Mouse (Mus musculus): Measurements from ENCODE around the gene Ccni.

Gene Ccni

DNA sequence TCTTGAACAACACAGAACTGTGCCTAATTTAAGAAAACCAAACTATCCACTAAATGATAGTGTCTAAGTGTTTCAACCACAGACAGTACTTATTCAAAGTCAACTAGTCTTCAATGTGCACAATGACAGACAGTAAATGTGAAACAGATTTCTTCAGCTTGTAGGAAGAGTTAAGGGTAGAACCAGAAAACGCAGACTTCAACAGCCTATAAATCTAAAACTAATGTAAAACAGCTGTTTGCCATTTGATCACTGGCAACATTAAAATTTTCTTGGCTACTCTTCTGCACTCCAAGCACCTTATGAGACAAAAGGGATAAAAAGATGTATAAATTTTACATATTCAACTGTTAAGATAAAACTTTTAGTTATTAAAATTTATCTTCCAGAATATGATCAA is 5.1 kb downstream of the Ccni start:
- no peak for DNase-seq (ENCODE audit: low read depth, low spot score)

- DNase-seq (ENCODE audit: low read depth, low spot score) = no peak
Measured at GRCm38 (mm10) chr5:93198232-93198631, 8.1 kb downstream of the Ccni start.

- DNase-seq (ENCODE audit: low read depth, low spot score) = no peak
Measured at GRCm38 (mm10) chr5:93190428-93190827, 15.9 kb downstream of the Ccni start.

- peak; percentile 21 for DNase-seq (ENCODE audit: low read depth, low spot score)
Measured at GRCm38 (mm10) chr5:93189607-93190006, 16.7 kb downstream of the Ccni start.

DNA sequence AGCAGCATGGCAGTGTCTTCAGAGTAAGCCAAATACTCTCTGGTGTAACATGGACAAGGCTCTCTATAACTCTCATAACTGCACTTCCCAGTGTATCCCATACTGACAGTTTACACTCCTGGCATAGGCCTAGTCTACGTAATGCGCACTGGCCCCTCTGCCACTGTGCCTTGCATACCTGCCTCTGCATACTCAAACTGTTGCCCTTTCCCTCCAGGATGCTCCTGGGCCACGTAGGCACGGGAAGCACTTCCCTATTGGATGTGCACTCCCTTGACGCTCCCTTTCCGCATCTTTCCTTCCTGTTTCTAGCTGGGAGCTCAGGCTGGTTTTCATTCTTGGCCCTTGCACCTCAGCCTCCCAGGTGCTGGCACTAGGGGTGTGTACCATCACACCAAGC is 21.7 kb downstream of the Ccni start:
- no peak for DNase-seq (ENCODE audit: low read depth, low spot score)

DNA sequence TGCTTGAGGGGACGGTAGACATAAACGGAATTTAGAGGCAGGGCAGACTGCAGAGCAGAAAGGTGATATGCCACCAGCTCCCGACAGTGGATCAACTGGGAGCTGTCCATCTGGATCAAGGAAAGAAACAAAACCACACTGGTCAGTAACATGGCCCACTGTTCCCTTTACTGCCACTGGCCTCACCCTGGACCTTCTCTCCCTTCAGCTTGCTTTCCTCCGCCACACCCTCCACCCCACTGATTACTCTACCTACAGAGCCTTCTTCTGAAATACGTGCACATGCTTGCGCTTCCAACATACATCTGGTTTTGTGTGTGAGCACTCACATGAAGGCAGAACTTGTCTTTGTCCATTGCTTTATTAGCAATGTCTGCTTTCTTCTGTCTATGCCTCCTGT is 23.0 kb downstream of the Ccni start:
- no peak for DNase-seq (ENCODE audit: low read depth, low spot score)

DNA sequence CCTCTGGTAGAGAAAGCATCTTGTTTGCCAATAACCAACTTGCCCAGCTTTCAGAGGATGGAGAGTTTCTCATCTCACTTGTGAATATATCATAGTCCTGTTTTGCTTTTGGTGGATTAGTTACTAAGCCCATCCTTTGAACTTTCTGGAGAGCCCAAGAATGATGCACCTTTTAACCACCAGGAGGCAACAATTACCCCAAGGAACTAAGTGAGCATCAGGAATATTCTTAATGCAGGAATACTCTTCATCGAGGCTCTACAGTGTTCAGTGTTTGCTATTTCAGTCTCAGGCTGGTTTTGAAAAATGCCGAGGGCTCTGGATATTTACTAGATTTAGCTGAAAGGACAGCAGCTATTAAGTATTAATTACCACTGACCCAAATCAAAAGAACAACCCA is 26.0 kb downstream of the Ccni start:
- no peak for DNase-seq (ENCODE audit: low read depth, low spot score)

DNA sequence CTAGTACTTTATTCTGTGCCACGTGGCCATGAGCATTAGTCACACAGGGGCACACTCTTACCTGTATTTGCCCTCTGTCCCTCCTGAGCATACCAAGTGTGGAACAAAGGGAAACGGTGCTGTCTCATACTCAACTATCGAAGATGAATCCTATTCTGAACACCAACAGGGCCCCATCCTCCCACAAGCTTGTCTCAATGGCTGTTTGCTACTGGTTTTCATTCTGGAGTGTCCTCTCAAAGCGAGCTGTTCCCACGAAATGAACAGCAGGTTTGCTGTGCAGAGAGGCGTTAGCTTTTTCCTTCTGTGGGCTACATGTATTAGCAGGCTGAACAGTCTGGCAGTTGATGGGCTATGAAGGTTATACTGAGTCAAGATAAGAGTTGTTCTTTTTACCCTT is 27.7 kb downstream of the Ccni start:
- no peak for DNase-seq (ENCODE audit: low read depth, low spot score)

DNA sequence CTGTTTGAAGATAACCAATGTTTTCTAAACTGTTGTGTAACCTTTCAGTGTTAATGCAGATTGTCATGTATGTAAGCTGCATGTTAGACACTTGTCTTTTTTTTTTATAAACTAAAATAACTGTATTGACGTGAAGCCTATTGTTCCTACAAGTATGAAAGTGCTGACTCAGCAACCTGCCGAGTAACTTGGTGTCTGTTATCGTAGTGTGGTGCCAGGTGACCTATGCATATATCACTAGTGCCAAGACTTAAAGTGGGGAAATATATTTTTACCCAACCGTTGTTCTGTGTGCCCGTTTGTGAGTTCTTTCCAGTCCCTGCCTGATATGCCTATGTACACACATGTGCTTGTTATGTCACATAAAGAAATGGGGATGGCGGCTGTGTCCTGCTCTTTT is 31.6 kb downstream of the Ccni start:
- DNase-seq (ENCODE audit: low read depth, low spot score) = no peak

DNA sequence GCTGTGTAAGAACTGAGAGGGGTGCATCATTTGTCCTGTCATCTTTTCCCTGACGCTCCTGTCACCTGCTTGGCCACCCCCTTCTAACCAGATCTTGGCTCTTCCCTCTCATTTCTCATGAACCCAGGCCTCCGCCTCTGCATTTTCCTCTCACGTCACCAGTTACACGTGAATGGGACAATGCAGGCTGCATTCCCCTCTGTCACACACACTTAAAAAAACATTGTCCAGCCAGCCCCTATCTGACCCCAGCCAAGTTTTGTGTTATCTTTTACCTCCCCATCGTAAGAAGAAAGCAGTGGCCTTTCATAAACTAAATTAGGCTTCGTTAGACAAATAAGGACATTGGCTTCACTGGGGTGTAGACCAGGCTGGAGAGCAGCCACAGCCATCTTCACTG is 33.8 kb downstream of the Ccni start:
- no peak for DNase-seq (ENCODE audit: low read depth, low spot score)

DNA sequence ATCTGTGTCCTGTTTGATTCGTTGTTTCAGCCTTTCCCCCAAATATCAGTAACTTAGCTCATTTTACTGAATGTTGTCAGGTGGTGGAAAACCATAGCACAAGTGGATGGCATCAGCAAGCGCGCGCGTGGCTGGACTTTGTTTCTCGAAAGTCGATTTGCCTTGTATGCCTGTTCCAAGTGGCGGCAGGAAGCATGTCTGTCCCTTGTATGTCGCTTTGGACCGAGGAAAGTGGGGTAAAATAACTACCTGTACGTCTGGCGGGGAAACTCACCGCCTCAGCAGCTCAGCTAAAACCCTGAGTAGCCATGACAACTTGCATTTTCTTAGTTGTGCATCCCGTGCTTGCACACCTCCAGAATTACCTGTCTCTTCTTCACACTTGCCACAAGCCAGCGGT is 34.9 kb downstream of the Ccni start:
- DNase-seq (ENCODE audit: low read depth, low spot score) = no peak

- no peak for DNase-seq (ENCODE audit: low read depth, low spot score)
Measured at GRCm38 (mm10) chr5:93168654-93169053, 37.6 kb downstream of the Ccni start.

- DNase-seq (ENCODE audit: low read depth, low spot score) = no peak
Measured at GRCm38 (mm10) chr5:93167919-93168516, 38.3 kb downstream of the Ccni start.

DNA sequence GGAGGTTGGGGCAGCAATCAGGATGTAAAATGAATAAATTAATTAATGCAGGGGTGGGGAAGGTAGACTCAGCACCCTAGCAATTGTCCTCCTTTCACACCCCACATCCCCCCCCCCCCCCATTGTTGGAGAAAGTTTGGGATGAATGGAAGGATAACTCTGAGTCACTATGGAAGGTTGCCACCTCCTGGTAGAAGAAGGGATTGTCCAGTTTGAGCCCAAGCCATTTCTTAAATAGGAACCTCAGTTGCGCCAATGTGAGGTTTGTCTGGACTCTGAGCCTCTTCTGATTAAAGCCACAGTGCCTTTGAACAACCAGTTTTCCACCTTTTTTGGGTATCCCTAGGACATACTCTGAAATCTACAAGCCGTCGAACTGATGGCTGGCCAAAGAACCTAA is 42.8 kb downstream of the Ccni start:
- peak; percentile 43 for DNase-seq (ENCODE audit: low read depth, low spot score)

DNA sequence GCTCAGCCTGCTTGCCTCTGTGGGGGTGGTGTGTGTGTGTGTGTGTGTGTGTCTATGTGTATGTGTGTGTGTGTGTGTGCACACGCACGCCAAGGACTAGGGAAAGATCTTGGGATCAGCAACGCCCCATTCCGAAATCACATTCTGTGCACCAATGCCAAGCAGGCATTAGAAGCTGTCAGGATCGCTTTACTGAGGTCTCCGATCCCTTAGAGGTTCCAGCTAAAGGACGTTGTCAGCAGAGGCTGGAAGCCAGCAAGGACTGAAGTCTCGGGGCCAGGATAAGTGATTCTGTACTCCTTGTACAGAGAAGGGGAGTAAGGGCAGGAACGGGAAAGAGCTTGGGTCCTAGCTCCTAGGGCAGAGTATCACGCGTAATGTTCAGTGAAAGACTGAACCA is 51.9 kb downstream of the Ccni start:
- DNase-seq (ENCODE audit: low read depth, low spot score) = peak; percentile 67

DNA sequence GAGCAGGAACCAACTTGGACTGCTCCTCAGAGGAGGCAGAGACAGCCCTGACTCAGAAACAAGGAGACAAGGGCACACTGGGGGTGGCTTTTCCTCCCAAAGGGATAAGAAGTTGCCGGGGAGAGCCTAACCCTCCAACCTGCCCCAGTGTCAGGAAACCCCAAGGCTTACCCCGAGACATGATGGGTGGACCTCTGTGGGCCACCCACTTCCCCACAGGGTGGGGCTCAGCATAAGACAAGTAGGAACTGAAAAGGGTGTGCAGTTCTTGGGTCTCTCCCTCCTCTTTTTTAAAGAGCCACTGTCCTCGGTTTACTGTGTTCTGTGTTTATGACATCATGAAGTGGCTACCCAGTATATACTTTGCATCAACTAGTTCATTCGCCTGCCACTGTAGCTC is 53.8 kb downstream of the Ccni start:
- no peak for DNase-seq (ENCODE audit: low read depth, low spot score)

DNA sequence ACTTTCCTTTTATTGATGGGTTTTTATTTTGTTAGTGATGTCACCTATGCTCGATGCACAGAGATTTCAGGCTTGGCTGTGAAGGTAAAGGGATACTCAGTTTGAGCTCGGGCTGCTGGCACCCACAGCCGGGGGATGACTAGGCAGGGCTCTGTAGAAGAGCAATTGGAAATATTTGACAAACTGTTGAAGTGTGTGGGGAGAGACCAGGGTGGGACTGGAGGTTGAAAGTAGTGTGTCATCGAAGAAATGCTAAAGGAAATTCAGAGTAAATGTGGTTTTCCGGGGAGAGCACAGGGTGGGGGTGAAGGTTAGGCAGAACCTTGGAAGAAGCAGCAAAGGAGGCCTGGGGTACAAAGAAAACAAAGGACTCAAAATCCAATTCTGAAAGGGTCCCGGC is 54.3 kb downstream of the Ccni start:
- no peak for DNase-seq (ENCODE audit: low read depth, low spot score)

- DNase-seq (ENCODE audit: low read depth, low spot score) = no peak
Measured at GRCm38 (mm10) chr5:93149969-93150777, 56.1 kb downstream of the Ccni start.

GRCm38 (mm10) chr5:93145504-93145903 is 60.8 kb downstream of the Ccni start:
- DNase-seq (ENCODE audit: low read depth, low spot score) = no peak

- no peak for DNase-seq (ENCODE audit: low read depth, low spot score)
Measured at GRCm38 (mm10) chr5:93144874-93145273, 61.4 kb downstream of the Ccni start.

DNA sequence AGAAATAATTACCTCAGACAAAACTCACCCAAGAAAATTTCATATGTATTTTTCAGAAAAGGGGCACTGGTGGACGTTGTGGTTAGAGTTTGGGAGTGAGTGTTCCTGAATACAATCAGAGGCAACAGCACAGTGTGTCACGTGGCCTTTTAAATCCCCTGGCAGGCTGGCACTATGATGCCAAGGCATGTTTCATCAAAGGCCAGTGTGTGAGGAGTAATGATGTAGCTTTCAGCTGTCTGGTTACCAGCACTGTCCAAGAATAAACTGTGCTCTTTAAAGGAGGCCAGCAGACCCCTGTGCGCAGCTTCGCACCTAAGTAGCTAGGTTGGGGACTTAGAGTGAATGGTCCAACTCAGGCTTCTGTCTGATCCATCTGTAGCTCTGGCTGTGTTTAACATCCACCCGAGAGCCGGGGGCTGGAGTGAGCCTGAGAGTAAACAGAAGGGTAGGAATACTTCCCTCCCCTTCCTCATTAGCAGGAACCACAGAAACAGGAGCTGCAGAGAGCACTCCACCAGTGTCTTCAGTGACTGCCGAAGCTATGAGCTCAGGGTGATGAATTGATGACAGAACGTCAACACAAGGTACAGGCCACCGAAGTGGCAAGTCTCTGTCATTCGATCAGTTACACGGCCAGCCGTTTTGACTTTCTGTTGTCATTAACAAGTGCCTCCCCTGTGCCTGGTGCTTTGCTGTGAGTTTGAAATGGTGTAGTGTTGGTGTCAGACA is 62.8 kb downstream of the Ccni start:
- DNase-seq (ENCODE audit: low read depth, low spot score) = no peak

DNA sequence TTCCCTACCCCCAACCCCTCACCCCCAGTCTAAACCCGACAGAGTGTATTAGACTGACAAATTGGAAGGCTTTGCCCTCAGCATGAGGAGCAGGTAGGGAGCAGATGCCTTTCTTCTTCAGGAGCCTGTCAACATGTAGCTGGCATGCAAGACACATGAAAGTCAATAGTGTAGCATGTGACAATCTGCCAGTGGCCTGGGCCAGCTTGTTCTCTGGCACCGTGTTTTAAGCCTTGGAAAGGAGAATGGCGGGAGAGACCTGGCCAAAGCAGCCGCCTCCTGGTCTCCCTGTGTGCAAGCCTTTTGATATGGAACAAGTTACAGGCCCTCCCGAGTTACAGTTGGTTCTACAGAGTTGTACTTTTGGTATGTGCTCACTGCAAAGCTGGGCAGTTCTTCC is 65.5 kb downstream of the Ccni start:
- DNase-seq (ENCODE audit: low read depth, low spot score) = peak; percentile 74

DNA sequence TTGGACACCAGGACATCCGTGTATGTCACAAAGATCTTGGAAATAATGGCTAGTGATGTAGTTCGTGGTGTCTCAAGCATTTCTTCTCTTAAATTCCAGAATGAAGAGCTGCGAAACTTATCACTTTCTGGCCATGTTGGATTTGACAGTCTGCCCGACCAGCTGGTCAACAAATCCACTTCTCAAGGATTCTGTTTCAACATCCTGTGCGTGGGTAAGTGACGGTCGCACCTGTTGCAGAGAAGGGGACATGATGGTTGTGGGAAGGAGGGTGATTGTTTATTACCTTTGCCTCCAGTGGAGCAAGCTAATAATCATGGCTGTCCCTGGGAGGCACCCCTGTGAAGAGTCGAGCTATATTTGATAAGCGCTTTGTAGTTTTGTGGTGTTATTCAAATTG is 66.9 kb downstream of the Ccni start:
- no peak for DNase-seq (ENCODE audit: low read depth, low spot score)
